Mouse (Mus musculus) liver, embryonic 14.5 days (tissue): ENCODE measurements around the gene Scarf2.

Experiments used
- CTCF ChIP-seq: IDR thresholded peaks from 2 replicates; pipeline ENCODE4 v1.5.1; 2016; ENCODE audit warnings: antibody characterized with exemption, low read depth, control low read depth
- EP300 ChIP-seq: IDR thresholded peaks from 2 replicates; pipeline ENCODE4 v1.6.1; 2016; ENCODE audit warnings: antibody characterized with exemption, low read depth

- TF ChIP-seq CTCF (no peak), EP300 (no peak)
Observed at GRCm38 (mm10) chr16:17753686-17754085, 43.4 kb upstream of the Scarf2 start.
